Mouse (Mus musculus): ENCODE data around the gene Myog. TPM values are rescaled to one million over a fixed set of nuclear protein-coding genes. Genes with fewer than 3 reads are reported as not detected.
A peak's percentile ranks its signal among the peaks of the same experiment; 100 is the strongest.

The Myog gene
- total RNA-seq, 1 experiment from 2014 or later: not detected

GRCm38 (mm10) chr1:134282342-134282741 lies 7.4 kb upstream of the Myog start:
- peak; percentile 42 for ATAC-seq (replicated peaks; ENCODE audit: low read depth, poor library complexity, severe bottlenecking)

GRCm38 (mm10) chr1:134283108-134283507 lies 6.7 kb upstream of the Myog start:
- ATAC-seq (replicated peaks; ENCODE audit: low read depth, poor library complexity, severe bottlenecking): no peak

- ATAC-seq (replicated peaks; ENCODE audit: low read depth, poor library complexity, severe bottlenecking): no peak
These were observed 4.2 kb upstream of the Myog start for GRCm38 (mm10) chr1:134285458-134286120.

GRCm38 (mm10) chr1:134288239-134288638 lies 1.6 kb upstream of the Myog start:
- ATAC-seq (replicated peaks; ENCODE audit: low read depth, poor library complexity, severe bottlenecking): no peak

DNA sequence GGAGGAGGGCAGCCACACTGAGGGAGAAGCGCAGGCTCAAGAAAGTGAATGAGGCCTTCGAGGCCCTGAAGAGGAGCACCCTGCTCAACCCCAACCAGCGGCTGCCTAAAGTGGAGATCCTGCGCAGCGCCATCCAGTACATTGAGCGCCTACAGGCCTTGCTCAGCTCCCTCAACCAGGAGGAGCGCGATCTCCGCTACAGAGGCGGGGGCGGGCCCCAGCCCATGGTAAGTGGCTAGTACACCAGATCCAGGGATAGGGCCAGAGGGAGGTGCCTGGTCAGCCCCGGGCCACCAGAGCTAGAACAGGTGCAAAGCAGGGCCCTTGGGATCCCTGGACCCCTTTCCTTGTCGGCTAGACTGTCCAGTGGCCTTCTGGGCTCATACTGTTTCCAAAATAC lies 511 bp downstream of the Myog start:
- ATAC-seq (replicated peaks; ENCODE audit: low read depth, poor library complexity, severe bottlenecking): no peak

DNA sequence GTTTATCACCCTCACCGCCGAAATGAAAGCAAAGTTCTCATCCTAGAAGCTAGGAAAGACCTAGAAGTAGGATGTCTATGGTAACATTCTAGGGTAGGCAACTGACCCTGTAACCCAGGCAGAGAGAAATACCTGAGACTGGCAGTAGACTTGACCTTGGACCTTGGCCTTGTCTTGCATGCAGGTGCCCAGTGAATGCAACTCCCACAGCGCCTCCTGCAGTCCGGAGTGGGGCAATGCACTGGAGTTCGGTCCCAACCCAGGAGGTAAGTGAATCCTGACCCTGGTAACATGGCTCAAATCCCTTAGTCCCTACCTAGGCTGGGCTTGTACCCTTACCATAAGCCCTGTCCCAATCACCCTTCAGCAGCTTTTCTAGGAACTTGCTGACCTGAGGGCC lies 1.1 kb downstream of the Myog start:
- 0 out of 2 replicates have a peak, but pooled peaks have one; percentile 29 for ATAC-seq (replicated peaks; ENCODE audit: low read depth, poor library complexity, severe bottlenecking)

- no peak for ATAC-seq (replicated peaks; ENCODE audit: low read depth, poor library complexity, severe bottlenecking)
These were observed 1.8 kb downstream of the Myog start for GRCm38 (mm10) chr1:134291555-134291954.

GRCm38 (mm10) chr1:134292073-134292472 lies 2.3 kb downstream of the Myog start:
- 0 out of 2 replicates have a peak, but pooled peaks have one; percentile 42 for ATAC-seq (replicated peaks; ENCODE audit: low read depth, poor library complexity, severe bottlenecking)

DNA sequence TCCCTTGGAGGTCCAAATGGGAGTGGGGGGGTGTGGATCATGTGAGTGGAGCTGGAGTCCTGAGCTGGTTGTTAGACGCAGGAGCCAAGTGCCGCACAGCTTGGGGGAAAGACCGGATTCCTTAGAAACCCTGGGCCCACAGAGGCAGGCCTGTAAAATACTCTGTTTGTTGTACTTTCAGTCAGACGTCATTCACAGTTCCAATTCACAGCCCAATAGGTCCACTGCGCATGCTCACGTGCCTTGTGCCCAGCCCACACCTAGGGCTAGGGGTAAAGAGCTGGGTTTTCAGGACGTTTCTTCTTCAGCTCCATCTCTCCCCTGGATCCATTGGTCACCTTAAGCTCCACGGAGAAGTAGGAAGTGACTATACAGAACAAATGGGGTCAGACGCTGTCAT lies 2.8 kb downstream of the Myog start:
- no peak for ATAC-seq (replicated peaks; ENCODE audit: low read depth, poor library complexity, severe bottlenecking)

GRCm38 (mm10) chr1:134293276-134293675 lies 3.5 kb downstream of the Myog start:
- ATAC-seq (replicated peaks; ENCODE audit: low read depth, poor library complexity, severe bottlenecking): no peak

GRCm38 (mm10) chr1:134293738-134294604 lies 4.2 kb downstream of the Myog start:
- no peak for ATAC-seq (replicated peaks; ENCODE audit: low read depth, poor library complexity, severe bottlenecking)

DNA sequence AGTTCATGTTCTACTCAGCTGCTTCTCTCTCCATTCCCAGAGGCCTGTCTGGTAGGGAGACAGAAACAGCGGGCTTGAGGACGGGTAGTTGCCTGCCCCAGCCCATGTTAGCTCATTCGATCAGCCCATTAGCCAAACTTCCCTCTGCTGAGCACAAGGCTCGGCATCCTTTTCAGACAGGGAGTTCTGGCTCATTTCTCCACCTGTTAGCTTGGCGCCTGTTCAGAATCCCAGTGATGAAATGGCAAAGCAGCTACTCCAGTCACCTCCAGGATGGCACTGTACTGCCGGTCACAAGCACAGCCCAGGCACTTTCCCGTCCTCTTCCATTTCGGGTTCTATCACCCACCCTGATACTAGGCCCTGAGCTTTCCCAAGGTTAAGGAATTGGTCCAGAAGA lies 7.5 kb downstream of the Myog start:
- no peak for ATAC-seq (replicated peaks; ENCODE audit: low read depth, poor library complexity, severe bottlenecking)

- peak; percentile 31 for ATAC-seq (replicated peaks; ENCODE audit: low read depth, poor library complexity, severe bottlenecking)
These were observed 9.0 kb downstream of the Myog start for GRCm38 (mm10) chr1:134298636-134299411.

DNA sequence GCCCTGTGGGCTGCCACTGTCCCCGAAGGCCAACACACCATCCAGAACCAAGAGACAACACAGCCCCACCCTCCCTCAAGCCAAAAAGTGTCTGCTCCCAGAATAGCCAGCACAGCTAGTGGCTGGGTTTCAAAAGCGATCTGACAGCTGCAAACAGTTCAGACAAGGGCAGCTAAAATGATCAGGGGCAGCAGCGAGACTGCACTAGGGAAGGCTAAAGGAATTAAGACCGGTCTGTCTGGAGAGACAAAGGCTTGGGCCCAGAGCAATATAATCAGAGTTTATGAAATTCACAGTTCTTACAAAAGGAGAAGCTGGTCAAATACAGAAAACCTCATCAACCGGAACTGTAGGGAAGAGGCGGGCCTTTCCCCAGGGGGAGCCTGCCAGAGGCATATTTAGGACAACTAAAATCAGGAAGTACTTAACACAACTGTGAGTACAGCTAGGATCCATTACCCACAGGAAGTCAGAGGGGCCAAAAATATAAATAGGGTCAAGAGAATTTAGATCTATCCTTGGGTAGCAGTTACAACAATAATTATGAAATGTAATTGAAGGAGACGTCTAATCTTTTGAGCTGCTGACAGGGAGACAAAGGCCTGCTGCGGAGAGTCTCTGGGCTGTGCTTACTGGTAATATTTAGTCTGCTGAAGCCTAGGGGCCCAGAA lies 12.9 kb downstream of the Myog start:
- ATAC-seq (replicated peaks; ENCODE audit: low read depth, poor library complexity, severe bottlenecking): peak; percentile 84

GRCm38 (mm10) chr1:134304940-134305339 lies 15.2 kb downstream of the Myog start:
- ATAC-seq (replicated peaks; ENCODE audit: low read depth, poor library complexity, severe bottlenecking): no peak

GRCm38 (mm10) chr1:134307409-134307808 lies 17.6 kb downstream of the Myog start:
- no peak for ATAC-seq (replicated peaks; ENCODE audit: low read depth, poor library complexity, severe bottlenecking)

- ATAC-seq (replicated peaks; ENCODE audit: low read depth, poor library complexity, severe bottlenecking): no peak
These were observed 20.5 kb downstream of the Myog start for GRCm38 (mm10) chr1:134310291-134310690.

GRCm38 (mm10) chr1:134310729-134311128 lies 20.9 kb downstream of the Myog start:
- ATAC-seq (replicated peaks; ENCODE audit: low read depth, poor library complexity, severe bottlenecking): no peak

DNA sequence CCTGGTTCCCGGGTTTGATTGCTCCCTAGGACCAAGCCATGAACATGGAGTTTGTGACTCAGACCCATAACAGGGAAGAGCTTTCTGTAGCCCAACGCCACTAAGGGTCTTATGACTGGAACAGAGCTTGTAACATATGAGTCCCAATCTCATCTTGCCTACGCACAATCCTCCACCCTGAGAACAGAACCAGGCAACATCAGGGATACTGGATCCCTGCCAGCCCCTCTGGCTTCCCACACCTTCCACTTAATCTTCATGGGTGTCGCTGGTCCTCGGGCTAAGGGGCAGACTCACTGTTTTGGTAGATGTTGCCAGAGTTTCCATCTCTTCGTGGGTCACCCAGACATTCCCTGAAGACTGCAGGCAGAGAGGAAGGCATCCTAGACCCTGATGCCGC lies 22.0 kb downstream of the Myog start:
- no peak for ATAC-seq (replicated peaks; ENCODE audit: low read depth, poor library complexity, severe bottlenecking)

- ATAC-seq (replicated peaks; ENCODE audit: low read depth, poor library complexity, severe bottlenecking): 0 out of 2 replicates have a peak, but pooled peaks have one; percentile 22
These were observed 25.4 kb downstream of the Myog start for GRCm38 (mm10) chr1:134315181-134315580.
